Mouse (Mus musculus) cerebellum, postnatal 25 days (tissue): ENCODE results near the gene Fam57a.
A peak's percentile ranks its signal among the peaks of the same experiment; 100 is the strongest.

ENCODE experiments used
- DNase-seq, 2 experiments: peaks; one replicate each; pipeline ENCODE4 v3.0.0; 2021; ENCODE audit warnings: mixed read lengths in 2 of 2

Fam57a gene

DNA sequence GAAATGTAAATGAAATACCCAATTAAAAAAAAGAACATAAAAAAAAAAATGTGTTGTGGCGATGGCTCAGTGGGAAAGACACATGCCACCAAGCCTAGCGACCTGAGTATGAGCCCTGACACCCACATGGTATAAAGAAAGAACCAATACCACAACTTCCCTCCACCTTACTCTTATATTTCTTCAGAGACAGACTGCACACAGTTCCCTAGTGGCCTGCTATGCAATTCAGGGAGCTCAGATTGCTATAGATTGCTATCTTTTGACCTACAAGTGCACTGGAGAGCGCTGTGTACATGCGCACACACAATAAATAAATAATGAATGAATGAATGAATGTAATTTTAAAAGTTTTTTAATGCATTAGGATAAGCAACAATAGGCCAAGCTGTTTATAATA, 4.3 kb downstream of the Fam57a start:
- DNase-seq, result no peak

DNA sequence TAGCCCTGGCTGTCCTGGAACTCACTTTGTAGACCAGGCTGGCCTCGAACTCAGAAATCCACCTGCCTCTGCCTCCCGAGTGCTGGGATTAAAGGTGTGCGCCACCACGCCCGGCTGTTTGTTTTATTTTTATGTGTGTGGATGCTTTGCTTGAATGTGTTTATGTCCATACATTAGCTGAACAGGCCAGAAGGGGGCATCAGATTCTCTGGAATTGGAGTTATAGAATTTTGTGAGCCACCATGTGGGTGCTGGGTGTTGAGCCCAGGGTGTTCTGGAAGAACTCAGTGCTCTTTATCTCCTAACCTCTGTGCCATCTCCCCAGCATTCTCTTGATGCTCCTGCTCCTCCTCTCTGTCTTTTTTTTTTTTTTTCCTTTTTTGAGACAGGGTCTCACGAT, 7.4 kb downstream of the Fam57a start:
- no peak for DNase-seq

GRCm38 (mm10) chr11:76196275-76196976, 17.0 kb downstream of the Fam57a start:
- no peak for DNase-seq

GRCm38 (mm10) chr11:76196977-76197469, 17.6 kb downstream of the Fam57a start:
- no peak for DNase-seq

DNA sequence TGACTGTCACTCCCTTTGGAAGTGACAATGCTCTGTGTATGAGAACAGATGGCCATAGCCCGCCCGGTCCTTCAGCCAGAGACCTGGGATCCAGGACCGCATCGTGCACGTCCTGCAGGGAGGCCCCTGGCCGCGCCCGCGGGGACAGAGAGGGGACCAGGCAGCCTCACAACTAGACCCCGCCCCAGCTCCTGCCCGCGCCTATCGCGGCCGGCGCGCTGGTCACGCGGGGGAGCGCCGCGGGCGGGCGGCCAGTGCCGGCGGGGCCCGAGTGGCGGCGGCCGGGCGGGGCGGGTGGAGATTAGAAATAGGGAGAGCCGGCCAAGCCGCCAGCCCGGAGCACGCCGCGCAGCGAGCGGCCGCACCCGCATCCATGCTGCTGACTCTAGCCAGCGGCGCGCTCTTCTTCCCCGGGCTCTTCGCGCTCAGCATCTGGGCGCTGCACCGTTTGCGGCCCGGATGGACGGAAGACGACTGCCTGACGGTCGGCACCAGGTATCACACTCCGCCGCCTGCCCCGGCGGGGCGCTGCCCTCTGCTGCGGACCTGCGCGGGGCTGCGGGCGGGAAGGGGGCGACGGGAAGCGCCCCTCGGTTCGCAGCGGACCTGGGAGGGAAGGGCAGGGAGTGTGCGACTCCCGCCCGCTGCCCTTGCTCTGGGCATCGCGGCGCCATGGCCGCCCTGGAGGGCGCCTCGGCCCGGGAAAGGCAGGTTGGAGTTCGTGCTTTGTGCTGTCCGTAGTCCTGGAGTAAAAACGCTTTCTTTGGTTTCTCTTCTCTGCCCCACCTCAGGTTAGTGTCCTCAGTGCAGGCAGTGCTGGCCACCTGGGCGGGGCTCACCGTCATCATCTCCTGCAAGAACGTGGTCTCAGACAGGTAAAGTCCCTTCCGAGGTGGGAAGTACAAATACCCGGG, 22.5 kb downstream of the Fam57a start:
- DNase-seq, result peak; percentile 93 to 96

GRCm38 (mm10) chr11:76206793-76207192, 27.3 kb downstream of the Fam57a start:
- DNase-seq, result peak in 1 of 2 experiments; percentile 37

DNA sequence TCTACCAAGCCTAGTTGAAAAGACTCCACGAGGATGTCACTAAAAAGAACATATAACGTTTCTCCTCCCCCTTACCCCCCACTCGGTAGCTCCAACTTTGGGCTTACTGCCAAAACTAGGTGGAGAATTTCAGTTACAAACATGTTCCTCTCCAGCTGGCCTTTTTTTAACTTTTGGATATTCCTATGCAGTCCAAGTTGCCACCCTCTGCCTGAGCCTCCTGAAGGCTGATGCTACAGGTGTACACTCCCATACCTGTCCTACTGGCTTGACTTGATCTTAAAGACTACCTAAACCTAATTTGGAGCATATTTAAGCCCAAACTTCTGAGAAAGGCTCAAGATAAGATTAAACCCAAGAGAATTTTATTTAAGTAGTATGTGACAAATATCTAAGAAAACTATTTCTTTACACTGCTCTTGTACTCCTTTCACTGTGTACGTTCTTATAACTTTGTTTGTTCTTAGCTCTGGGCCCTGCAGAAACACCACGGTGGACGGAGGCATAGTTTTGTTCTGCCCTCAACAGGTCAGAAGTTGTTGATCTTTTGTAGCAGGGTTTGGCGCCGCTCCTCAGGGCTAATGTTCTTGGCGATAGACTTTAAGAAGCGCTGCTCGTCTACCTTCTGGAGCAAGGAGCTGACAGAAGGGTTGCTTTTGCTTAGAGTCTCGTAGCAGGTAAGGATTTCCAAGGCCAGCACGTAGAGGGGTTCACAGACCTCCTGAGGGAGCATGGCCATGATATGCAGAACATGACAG, 30.9 kb downstream of the Fam57a start:
- no peak for DNase-seq

DNA sequence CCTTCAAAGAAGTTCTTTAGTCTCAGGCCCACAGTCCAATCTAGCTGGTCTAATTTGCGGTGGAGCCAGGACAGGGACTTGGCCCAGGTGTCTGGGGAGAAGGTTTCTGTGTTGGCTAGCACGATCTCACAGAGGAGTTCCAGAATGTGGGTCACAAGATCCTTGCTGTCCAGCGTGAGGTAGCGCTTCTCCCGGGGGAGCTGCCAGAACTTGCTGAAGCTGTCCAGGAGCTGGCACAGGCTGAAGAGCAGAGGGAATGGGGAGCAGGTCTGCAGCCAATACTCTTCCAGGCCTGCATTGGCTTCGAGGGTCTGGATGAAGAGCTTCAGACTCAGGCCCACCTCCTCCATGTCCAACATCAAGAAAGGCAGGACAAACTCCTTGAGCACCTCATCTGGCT, 32.1 kb downstream of the Fam57a start:
- peak in 1 of 2 experiments; percentile 47 for DNase-seq

GRCm38 (mm10) chr11:76213841-76214240, 34.4 kb downstream of the Fam57a start:
- no peak for DNase-seq

DNA sequence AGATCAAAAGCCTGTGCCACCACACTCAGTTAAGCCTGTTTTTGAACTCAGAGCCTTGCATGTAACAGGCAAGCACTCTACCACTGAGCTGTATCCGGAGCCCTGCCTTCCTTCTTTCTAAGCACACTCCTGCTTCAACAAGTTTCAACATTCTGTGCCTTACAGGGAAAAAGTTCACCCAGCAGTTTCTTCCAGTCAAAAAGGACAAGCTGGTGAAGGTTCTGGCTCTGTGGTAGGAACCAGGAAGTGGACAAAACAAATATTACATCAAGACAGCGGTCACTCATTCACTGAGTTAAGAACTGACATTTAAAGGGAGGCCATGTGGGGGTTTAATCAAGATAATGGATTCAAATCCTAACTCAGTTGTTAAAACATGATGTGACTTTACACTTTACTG, 35.5 kb downstream of the Fam57a start:
- no peak for DNase-seq

DNA sequence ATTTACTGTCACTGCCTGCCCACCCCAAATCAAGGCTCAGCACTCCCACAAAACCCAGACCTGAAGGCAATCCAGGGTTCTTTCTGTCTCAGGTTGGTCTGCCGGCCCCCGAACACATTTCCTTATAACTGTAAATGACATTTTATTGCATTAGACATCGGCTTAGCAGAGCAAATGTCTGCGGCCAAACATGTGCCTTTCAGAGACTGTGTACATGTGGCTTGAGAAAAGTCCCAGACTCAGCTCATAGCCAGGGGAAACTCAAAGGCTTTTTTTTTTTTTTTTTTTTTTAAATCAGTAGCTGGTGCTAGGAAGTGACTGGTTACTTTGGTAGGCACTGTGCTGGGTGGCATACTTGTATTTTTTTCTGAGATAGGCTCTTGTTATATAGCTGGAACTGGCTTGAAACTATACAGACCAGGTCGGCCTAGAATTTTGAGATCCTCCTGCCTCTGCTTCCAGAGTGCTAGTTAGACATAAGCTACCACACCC, 36.6 kb downstream of the Fam57a start:
- DNase-seq, result no peak

DNA sequence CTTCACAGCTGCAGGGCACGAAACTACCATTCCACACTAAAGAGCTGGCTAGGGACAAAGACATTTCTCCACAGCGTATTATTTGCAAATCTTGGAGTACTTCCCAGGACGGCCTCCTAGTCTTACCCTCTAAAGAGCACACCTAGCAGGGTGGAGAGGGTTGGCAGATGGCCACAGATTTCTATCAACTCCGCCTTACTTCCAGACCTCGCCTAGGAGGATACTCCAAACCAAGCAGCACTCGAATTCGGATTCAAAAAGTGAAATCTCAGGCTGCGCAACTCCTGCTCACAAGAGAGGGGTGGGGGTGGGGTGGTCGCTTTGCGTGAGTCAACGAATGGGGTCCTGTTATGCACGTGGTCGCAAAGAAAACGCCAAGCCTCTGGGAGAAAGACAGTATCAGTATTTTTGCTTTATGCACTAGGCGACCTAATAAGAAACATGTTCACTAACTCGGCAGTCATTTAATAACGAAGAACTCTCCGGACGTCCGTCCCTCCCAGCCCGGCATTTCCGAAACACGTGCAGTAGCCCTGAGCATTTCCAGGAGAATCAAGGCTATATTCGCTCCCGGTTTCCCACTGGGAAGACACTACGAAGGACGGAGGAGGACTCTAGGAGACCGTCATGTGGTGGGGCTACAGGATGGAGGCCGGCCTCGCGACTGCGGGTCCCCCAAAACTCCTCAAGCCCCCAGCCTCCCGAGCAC, 37.4 kb downstream of the Fam57a start:
- DNase-seq, result peak in 1 of 2 experiments; percentile 57

- peak; percentile 97 to 99 for DNase-seq
Observed at GRCm38 (mm10) chr11:76217390-76217800, 37.9 kb downstream of the Fam57a start, which contains the start of the genes Dbil5 and Gemin4. Dbil5 (plus strand) TSS chr11:76217608. Gemin4 (minus strand) TSS chr11:76217664.

GRCm38 (mm10) chr11:76224631-76225030, 45.2 kb downstream of the Fam57a start:
- no peak for DNase-seq

DNA sequence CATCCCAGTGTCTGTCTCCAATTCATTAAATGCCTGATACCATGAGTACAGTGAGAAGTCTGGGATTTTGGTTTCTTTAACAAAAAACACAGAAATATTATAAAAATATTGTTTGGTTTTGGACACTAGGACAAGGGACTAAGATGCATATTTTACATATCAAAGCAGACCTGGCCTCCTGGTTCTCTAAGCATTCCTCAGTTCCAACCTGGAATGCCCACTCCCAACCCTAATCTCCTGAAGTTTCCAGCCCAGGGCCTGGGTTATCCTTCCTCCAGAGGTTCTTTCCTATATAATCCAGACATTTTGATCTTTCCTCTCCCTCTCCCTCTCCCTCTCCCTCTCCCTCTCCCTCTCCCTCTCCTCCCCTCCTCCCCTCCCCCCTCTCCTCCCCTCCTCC, 45.6 kb downstream of the Fam57a start:
- DNase-seq, result no peak

- DNase-seq, result no peak
Observed at GRCm38 (mm10) chr11:76236136-76236535, 56.7 kb downstream of the Fam57a start.

GRCm38 (mm10) chr11:76239750-76240149, 60.3 kb downstream of the Fam57a start:
- DNase-seq, result no peak

GRCm38 (mm10) chr11:76242901-76243810, 63.7 kb downstream of the Fam57a start, which contains the start of the genes Mrm3 and Glod4:
Mrm3 (plus strand) TSS chr11:76243715.
Glod4 (minus strand) TSS chr11:76243725.
- DNase-seq, result peak; percentile 94 to 96

DNA sequence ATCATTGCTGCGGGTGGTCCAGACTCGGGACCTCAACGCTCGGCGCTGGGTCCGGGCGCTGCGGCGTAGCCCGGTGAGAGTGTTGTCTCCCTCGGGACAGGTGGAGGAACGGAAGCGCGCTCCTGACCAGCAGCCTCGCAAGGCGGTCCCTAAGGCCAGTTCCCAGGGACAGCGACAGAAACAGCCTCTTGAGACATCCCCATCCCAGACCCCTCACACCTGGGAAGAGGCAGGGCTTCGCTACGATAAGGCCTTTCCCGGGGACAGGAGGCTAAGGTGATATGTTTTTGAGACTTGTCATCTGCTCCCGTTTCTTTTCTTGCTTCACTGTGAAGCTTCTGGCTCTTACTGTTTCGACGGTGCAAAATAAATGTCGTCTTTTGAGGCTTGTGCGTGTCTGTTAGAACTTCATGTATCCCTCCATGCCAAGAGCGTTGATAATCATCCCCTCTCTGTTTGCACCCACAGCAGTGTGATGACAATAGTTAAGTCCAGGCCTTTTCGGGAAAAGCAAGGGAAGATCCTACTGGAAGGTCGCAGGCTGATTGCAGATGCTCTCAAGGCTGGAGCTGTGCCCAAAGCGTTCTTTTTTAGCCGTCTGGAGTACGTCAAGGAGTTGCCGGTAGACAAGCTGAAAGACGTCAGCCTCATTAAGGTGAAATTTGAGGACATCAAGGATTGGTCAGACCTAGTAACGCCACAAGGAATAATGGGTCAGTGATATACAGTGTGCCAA, 64.5 kb downstream of the Fam57a start:
- DNase-seq, result peak in 1 of 2 experiments; percentile 39

GRCm38 (mm10) chr11:76246439-76246838, 67.0 kb downstream of the Fam57a start:
- DNase-seq, result no peak
